Mouse (Mus musculus) common myeloid progenitor, adult 5-6 weeks (primary cell): ENCODE data around the gene Man1a. TPM values are rescaled to one million over a fixed set of nuclear protein-coding genes. Genes with fewer than 3 reads are reported as not detected.

ENCODE experiments used
- ATAC-seq: replicated peaks from 2 replicates; pipeline ENCODE4 v1.8.0; 2016; ENCODE audit warnings: low read depth, mild to moderate bottlenecking, moderate TSS enrichment, inconsistent platforms; ENCODE audit not compliant: poor library complexity, severe bottlenecking
- total RNA-seq: library from RNA; stranded (forward); fragments of 200-1000, 187-1606 nt; gene quantifications from 2 replicates; pipeline ENCODE4 v1.2.3, GENCODE M21; 2017

Gene Man1a
- total RNA-seq, 1 experiment from 2014 or later, result 66.4 TPM

GRCm38 (mm10) chr10:54063551-54064260, 12.7 kb downstream of the Man1a start:
- no peak for ATAC-seq

DNA sequence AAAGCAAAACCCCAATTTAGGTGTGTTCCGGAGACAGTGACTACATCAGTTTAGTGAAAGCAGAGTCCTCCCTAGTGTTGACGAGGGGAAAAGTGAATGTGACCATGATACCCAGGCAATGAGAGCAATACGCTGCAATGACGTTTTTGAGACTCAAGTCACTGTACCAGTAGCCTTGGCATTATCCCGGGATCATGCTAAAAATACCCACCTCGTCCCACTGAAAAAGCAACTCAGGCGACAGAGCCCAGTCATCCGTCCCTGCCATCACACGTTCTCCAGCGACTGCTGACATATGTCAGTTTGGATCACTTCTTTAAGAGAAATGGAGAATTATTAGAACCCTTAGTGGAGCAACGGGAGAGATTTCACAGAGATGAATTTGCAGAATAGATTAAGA, 13.6 kb downstream of the Man1a start:
- no peak for ATAC-seq

GRCm38 (mm10) chr10:54061159-54061558, 15.2 kb downstream of the Man1a start:
- ATAC-seq, result no peak

GRCm38 (mm10) chr10:54060587-54060986, 15.8 kb downstream of the Man1a start:
- no peak for ATAC-seq

- ATAC-seq, result peak; percentile 55
These were observed 16.6 kb downstream of the Man1a start for GRCm38 (mm10) chr10:54059679-54060249.

GRCm38 (mm10) chr10:54059092-54059496, 17.3 kb downstream of the Man1a start:
- ATAC-seq, result no peak

GRCm38 (mm10) chr10:54058657-54059056, 17.8 kb downstream of the Man1a start:
- no peak for ATAC-seq

GRCm38 (mm10) chr10:54054188-54054587, 22.2 kb downstream of the Man1a start:
- 0 out of 2 replicates have a peak, but pooled peaks have one; percentile 15 for ATAC-seq

DNA sequence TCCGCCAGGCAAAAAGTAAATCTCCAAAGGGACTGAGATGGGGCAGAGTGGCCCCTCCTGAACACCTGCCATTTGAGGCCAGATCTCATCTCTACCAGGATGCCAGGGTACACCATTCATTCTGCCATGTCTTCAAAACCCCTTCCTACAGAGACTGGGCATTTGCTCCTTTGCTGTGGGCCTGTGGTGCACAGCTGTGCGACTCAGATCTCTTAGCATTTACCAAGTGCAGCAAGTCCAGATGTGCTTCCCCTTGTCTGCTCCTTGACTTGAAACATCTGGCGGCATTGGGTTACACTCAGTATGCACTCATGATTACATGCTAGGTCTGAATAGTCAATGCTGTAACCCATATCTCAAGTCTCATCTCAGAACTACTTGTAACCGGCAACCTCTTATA, 28.5 kb downstream of the Man1a start:
- ATAC-seq, result no peak

DNA sequence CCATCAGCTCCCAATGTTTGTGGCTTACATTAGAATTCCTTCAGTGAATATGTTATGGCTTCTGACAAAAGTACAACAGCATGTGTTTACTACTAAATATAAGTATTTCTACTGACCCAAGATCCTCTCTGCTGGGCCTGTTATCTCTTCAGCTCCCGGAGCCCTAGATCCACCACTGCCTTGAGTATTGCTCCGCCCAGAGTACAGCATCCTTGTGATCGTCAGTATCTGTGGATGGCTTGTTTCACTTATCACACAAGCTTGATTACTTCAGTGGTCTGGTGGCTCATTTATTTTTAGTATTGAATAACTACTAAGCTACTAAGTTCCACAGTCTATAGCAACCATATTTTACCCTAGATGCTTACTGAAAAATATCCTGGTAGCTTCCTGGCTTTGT, 33.1 kb downstream of the Man1a start:
- ATAC-seq, result no peak

GRCm38 (mm10) chr10:54042212-54042840, 34.1 kb downstream of the Man1a start:
- no peak for ATAC-seq

- peak; percentile 80 for ATAC-seq
These were observed 35.9 kb downstream of the Man1a start for GRCm38 (mm10) chr10:54040261-54041165.

DNA sequence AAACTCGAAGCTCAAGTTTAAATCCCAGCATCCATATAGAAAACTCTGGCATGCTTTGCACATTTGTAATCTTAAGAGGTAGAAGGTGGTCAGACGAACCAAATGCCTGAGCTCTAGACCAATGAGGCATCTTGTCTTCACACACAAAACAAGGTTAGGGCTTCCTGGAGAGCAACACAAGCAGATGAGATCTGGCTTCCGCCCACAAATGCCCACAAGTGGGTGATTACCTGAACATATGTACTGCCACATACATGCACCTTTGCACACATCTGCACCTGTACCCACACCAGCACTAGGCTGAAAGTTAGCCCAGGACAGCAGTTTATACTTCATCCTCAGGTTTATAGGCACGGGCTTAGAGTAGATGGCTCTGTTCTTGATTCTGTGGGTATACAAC, 36.7 kb downstream of the Man1a start:
- ATAC-seq, result no peak; the same call in 1 of the 2 replicates

GRCm38 (mm10) chr10:54038734-54039133, 37.7 kb downstream of the Man1a start:
- ATAC-seq, result 0 out of 2 replicates have a peak, but pooled peaks have one; percentile 10

DNA sequence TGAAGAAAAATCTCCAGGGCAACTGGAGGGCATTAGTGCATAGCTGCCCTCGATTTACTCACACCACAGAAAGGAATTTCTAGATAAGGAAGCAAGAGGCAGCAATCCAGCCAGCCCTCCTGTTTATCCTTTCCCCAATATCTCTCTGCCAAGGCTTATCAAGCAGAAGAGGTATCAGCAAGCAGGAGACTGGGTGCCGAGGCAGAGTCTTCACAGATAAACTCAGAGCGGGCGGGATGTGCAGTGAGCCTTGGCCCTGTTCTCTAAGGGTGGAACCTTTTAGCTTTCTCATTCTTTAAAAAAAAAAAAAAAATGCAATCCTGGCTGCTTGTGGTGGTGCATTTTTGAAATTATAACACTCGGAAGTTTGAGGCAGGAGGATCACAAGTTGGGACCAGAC, 38.2 kb downstream of the Man1a start:
- ATAC-seq, result peak; percentile 7; the same call in 1 of the 2 replicates

- no peak for ATAC-seq
These were observed 38.9 kb downstream of the Man1a start for GRCm38 (mm10) chr10:54037348-54038010.

GRCm38 (mm10) chr10:54035586-54035985, 40.8 kb downstream of the Man1a start:
- no peak for ATAC-seq

DNA sequence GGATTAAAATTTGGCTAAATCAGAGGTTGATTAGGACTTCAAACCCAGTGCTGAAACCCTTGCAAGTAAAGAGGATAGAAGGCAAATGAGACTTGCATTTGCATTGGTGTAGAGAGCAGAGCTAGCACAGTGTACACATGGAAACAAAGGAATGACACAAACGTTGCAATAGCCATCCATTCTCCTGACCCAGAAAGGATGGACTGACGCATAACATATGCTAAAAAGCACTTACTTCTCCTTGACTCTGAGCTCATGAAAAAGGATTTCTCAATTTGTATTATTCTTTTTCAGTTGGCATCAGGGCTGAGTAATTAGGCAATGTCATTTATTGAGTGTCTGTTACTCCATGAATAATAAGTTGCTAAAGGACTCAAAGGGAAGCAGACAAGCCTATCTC, 41.6 kb downstream of the Man1a start:
- no peak for ATAC-seq

GRCm38 (mm10) chr10:54032316-54033092, 43.9 kb downstream of the Man1a start:
- peak; percentile 96 for ATAC-seq
